ENCODE assay signal across 19 mouse cellular contexts in the genomic region with DNA sequence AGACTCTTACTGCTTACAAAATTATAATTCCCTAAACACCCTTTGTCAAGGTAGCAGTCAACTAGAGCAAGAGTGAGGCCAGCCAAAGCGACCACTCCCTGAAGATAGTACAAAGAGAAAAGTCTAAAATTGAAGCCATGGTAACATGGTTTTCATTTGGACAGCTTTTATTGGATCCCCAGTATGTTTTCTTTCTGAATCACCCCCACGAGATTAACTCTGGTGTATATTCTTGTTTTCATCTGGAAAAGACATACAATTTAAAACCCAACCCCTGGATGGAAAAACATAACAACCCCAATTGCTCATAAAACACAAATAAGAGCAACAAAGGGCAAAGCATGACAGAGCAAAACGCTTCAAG.
"Had no signal": no experiment of that assay in that cellular context is flagged by ENCODE, and none has a peak within 500 bp of the region (broad histone marks: within the 10 kb centered on the region; RNA-seq: fewer than 3 reads in every experiment).

No protein-coding gene starts in this region.

- H3K9ac ChIP-seq: liver, embryonic 12.5 days; liver, embryonic 15.5 days; lung, embryonic 15.5 days; midbrain, embryonic 13.5 days had no signal

- H3K27ac ChIP-seq: liver, embryonic 12.5 days; liver, embryonic 15.5 days; lung, embryonic 15.5 days; midbrain, embryonic 10.5 days; midbrain, embryonic 13.5 days had no signal

- H3K9me3 ChIP-seq: liver, embryonic 12.5 days; liver, embryonic 15.5 days; lung, embryonic 15.5 days; midbrain, embryonic 10.5 days; midbrain, embryonic 13.5 days had no signal

- H3K4me1 ChIP-seq: liver, embryonic 12.5 days; liver, embryonic 15.5 days; lung, embryonic 15.5 days; megakaryocyte, embryonic 14.5 days; midbrain, embryonic 10.5 days; midbrain, embryonic 13.5 days had no signal

- H3K4me2 ChIP-seq: liver, embryonic 12.5 days; liver, embryonic 15.5 days; lung, embryonic 15.5 days; midbrain, embryonic 13.5 days had no signal

- H3K36me3 ChIP-seq: liver, embryonic 12.5 days; liver, embryonic 15.5 days; lung, embryonic 15.5 days; midbrain, embryonic 10.5 days; midbrain, embryonic 13.5 days had no signal

- ATAC-seq: intestine, postnatal 0 days; liver, embryonic 12.5 days; midbrain, embryonic 13.5 days; midbrain, embryonic 16.5 days had no signal

- DNase-seq: kidney, adult 9 months; kidney, postnatal 10 days; kidney, postnatal 36 days; liver; lung, adult 18-20 months; lung, postnatal 10 days; lung, postnatal 36 days; thymus, adult 2 months; thymus, postnatal 14 days; thymus, postnatal 4 days had no signal

- H3K27me3 ChIP-seq: liver, embryonic 12.5 days; liver, embryonic 15.5 days; lung, embryonic 15.5 days; megakaryocyte, embryonic 14.5 days; midbrain, embryonic 13.5 days had no signal

- H3K4me3 ChIP-seq: liver, embryonic 12.5 days; liver, embryonic 15.5 days; lung, embryonic 15.5 days; megakaryocyte, embryonic 14.5 days; midbrain, embryonic 10.5 days; midbrain, embryonic 13.5 days; myocyte had no signal
